Mouse (Mus musculus): Measurements from ENCODE around the gene Vmn2r78. TPM values are rescaled to one million over a fixed set of nuclear protein-coding genes. Genes with fewer than 3 reads are reported as not detected.
"Not testable (repeated sequence)": the region's sequence is repeated elsewhere in the genome, so short reads cannot be mapped to it uniquely, and the experiment has no call there.

Vmn2r78 gene
- polyA plus RNA-seq (2016; fragmentation: Nextera tagmentation; extraction: Ambion mirVana) = not detected in 2 replicates

DNA sequence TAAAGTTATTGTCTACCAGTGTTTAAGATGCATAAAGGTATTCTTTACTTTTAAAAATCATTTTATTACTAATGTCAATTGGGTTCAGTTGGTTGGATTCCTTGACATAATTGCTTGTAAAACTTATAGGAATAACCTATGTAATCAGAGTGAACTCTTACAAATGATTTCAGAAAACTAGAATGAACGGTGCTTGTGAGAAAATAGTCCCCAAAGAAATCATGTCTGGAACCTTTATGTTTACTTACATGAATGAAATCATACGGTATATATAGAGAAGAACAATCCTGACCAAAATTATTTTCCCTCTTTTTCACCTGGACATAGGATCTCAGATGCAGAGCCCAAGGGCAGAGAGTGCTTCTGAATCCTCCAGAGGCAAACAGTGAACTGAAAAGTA is at the start of gene Vmn2r78:
Gene Vmn2r78, plus strand, starts transcription at position 301 of the 400 bp plus-strand sequence.
- not testable (repeated sequence) for DNase-seq (ENCODE audit: low spot score); H3K27ac ChIP-seq; H3K4me3 ChIP-seq; H3K4me1 ChIP-seq; H3K27me3 ChIP-seq (ENCODE audit: insufficient read depth, poor library complexity, severe bottlenecking); H3K9me3 ChIP-seq; H3K36me3 ChIP-seq
- WGBS = 76% methylated on average over 2 of the region's 2 CpGs

DNA sequence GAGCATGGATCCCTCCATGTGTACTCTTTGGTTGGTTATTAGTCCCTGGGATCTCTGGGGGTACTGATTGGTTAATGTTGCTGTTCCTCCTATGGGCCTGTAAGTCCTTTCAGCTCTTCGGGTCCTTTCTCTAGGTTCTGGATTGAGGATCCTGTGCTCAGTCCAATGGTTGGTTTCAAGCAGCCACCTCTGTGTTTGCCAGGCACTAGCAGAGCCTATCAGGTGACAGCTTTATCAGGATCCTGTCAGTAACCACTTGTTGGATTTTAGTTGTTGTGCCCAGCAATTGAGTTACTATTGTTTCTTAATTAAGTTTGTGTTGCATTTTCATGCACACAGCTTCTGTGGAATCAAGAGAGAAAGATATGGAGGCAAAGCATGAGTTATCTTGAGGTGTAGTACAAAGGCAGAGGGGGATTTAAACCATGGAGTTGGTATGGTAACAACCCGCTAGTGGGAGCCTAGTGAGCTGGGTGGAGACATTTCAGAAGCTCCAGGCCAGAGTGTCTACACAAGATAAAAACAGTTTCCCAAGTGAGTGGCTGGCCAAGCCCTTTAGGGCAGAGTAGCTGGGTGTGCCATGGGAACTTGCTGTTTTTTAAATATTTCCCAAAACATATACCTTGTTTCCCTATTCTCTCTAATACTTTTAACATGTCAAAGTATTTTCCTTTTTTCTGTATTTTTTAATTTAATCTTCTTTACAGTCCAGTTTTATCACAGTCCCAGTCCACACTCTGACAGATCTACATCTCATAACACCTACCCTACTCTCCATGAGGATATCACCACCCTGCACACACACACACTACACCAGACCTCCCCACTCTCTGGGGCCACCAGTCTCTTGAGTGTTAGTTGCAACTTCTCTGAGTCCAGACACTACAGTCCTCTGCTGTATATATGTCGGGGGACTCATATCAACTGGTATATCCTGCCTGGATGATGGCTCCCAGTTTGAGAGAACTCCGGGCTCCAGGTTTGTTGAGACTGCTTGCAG is 25.1 kb upstream of the Vmn2r78 start:
- H3K4me3 ChIP-seq = no peak overlapping the region
- no peaks in the 10 kb centered on the region for H3K9me3 ChIP-seq
- WGBS = 74% methylated on average over 4 of the region's 4 CpGs
- no peak for DNase-seq (ENCODE audit: low spot score)
- H3K36me3 ChIP-seq = no peaks in the 10 kb centered on the region
- H3K4me1 ChIP-seq = no peaks in the 10 kb centered on the region
- no peak overlapping the region for H3K27ac ChIP-seq
- no peaks in the 10 kb centered on the region for H3K27me3 ChIP-seq (ENCODE audit: insufficient read depth, poor library complexity, severe bottlenecking)

DNA sequence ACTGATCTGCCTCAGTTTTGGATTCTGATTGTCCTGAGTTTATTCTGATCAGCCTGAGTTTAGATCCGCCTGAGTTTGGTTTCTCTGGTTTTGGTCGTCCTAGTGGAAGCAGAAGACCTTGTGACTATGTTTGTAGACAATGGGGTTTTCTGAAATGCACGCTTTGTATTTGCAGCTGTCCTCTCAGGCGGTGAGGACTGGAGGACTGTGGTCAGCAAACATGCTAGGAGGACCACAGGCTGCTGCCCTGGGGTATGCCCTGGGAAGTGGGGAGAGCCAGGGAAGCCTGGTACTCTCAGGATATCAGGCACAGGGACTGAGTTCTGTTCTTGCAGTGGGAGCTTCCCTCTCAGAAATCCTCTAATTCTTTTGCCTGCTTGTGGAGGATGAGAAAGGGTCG is 22.4 kb downstream of the Vmn2r78 start:
- 77% methylated on average over 5 of the region's 5 CpGs for WGBS
- Histone ChIP-seq H3K36me3 (no peaks in the 10 kb centered on the region), H3K4me1 (no peaks in the 10 kb centered on the region), H3K9me3 (no peaks in the 10 kb centered on the region), H3K27me3 (ENCODE audit: insufficient read depth, poor library complexity, severe bottlenecking) (no peaks in the 10 kb centered on the region), H3K4me3 (no peak overlapping the region), H3K27ac (no peak overlapping the region)
- DNase-seq (ENCODE audit: low spot score) = no peak

DNA sequence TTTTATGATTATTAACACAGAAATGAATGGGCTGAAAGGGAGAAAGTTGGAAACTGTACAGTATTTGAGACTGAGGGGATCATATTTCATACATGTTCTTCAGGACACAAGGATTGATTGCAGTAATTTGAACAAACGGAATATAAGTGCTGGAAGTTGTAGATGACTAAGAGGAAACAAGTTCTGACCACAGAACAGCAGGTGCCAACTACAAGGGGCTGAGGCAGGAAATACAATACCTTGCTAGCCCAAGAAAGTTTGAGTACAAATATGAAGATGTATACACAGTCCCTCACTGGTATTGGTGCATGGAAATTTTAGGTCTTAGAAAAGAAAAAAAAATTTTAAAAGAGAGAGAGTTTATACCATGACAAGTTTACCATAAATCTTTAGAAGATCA is 79.8 kb downstream of the Vmn2r78 start:
- no peaks in the 10 kb centered on the region for H3K36me3 ChIP-seq
- no peak overlapping the region for H3K27ac ChIP-seq
- 50% methylated on average over 1 of the region's 1 CpGs for WGBS

DNA sequence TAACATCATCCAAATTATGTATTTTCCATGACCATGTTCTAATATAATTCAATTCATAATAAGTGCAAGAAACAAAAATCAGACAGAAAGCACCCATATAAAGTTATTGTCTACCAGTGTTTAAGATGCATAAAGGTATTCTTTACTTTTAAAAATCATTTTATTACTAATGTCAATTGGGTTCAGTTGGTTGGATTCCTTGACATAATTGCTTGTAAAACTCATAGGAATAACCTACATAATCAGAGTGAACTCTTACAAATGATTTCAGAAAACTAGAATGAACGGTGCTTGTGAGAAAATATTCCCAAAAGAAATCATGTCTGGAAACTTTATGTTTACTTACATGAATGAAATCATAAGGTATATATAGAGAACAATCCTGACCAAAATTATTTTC is 80.9 kb downstream of the Vmn2r78 start, which contains the start of gene Vmn2r79:
Gene Vmn2r79, plus strand, starts transcription at position 301 of the 400 bp plus-strand sequence.
- H3K27me3 ChIP-seq (ENCODE audit: insufficient read depth, poor library complexity, severe bottlenecking); DNase-seq (ENCODE audit: low spot score); H3K9me3 ChIP-seq; H3K4me1 ChIP-seq; H3K4me3 ChIP-seq; H3K36me3 ChIP-seq; H3K27ac ChIP-seq: not testable (repeated sequence)
- 84% methylated on average over 1 of the region's 1 CpGs for WGBS

More for the DNA sequence above, 79.8 kb downstream of the Vmn2r78 start:
- H3K4me1 ChIP-seq = no peaks in the 10 kb centered on the region
- H3K27me3 ChIP-seq (ENCODE audit: insufficient read depth, poor library complexity, severe bottlenecking) = no peaks in the 10 kb centered on the region
- DNase-seq (ENCODE audit: low spot score) = no peak
- no peak overlapping the region for H3K4me3 ChIP-seq
- H3K9me3 ChIP-seq = no peaks in the 10 kb centered on the region

Other genes with a start within 250 kb of the Vmn2r78 start
- not detected in 2 replicates for gene Olfr292, start 226.8 kb upstream of the Vmn2r78 start, polyA plus RNA-seq (2016; fragmentation: Nextera tagmentation; extraction: Ambion mirVana)
- not detected in 2 replicates for gene Folh1, start 139.2 kb upstream of the Vmn2r78 start, polyA plus RNA-seq (2016; fragmentation: Nextera tagmentation; extraction: Ambion mirVana)
- not detected in 2 replicates for gene Vmn2r77, start 120.1 kb upstream of the Vmn2r78 start, polyA plus RNA-seq (2016; fragmentation: Nextera tagmentation; extraction: Ambion mirVana)
- not detected in 2 replicates for gene Vmn2r79, start 81.0 kb downstream of the Vmn2r78 start, polyA plus RNA-seq (2016; fragmentation: Nextera tagmentation; extraction: Ambion mirVana)